Mouse (Mus musculus) thymus, postnatal 25 days (tissue): ENCODE data around the gene Gjb6.

Experiments used
- DNase-seq: peaks from one replicate; pipeline ENCODE4 v3.0.0; 2022

Gene Gjb6

DNA sequence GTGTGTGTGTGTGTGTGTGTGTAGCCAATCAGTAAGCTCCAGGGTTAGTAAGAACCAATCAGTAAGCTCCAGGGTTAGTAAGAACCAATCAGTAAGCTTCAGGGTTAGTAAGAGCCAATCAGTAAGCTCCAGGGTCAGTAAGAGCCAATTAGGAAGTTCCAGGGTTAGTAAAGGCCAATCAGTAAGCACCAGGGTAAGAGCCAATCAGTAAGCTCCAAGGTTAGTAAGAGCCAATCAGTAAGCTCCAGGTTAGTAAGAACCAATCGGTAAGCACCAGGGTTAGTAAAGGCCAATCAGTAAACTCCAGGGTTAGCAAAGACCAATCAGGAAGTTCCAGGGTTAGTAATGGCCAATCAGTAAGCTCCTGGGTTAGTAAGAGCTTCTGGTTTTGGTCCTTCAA, 50.5 kb downstream of the Gjb6 start:
- DNase-seq = no peak

DNA sequence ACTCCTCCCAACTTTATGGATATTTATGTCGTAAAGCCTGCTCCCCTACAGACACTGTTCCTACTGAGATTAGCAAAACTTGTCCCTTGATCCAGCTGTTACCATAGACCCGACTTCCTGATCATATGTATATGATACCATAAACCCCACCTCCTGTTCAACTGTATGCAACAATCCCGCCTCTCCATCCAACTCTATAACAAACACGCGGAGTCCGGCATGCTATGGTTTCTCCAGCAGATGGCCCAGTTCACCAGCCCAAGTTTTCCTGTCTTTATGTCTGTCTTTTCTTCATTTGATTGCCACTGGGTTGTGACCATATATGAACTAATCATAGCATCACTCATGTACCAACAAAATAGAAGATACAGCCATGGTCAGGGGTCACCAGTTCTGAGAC, 57.9 kb downstream of the Gjb6 start:
- DNase-seq = no peak
